Mouse (Mus musculus) lung, postnatal 0 days (tissue): ENCODE data around the gene Lyst.

Experiments
- CTCF ChIP-seq: IDR thresholded peaks from 2 replicates; pipeline ENCODE4 v1.5.1; 2016; ENCODE audit warnings: antibody characterized with exemption, mild to moderate bottlenecking
- EP300 ChIP-seq: IDR thresholded peaks from 2 replicates; pipeline ENCODE4 v1.6.1; 2016; ENCODE audit warnings: antibody characterized with exemption, mild to moderate bottlenecking, control low read depth

DNA sequence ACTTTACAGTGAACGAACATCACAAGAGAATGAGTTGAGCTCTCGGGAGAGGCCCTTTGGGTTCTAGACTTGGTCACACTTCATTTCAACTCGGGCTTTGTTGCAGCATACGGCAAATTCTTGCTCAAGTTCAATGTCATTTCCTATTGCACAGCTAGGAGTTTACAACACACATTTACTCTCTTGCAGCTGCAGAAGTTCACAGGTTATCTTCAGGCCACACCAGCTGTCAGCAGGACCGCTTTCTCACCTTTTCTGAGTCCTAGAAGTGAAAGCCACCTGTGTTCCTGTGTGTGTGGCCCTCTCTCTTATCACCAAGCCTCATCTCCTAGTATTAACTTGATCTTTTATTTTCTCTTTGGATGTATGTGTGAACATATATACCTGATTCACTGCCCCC lies 31.3 kb upstream of the Lyst start:
- TF ChIP-seq CTCF: no peak
- TF ChIP-seq EP300: peak; percentile 67
